16 mouse cellular contexts compared by ENCODE assay signal in genomic region chr3:69356078-69356665, GRCm38 (mm10). TPM values are rescaled to one million over a fixed set of nuclear protein-coding genes. Genes with fewer than 3 reads are reported as not detected.
DNase-seq lines count a peak whose midpoint lies in the region; ATAC-seq and TF ChIP-seq lines count a peak whose summit lies in the region.
"Had no signal": no experiment of that assay in that cellular context is flagged by ENCODE, and none has a peak within 500 bp of the region (broad histone marks: within the 10 kb centered on the region; RNA-seq: fewer than 3 reads in every experiment).

No protein-coding gene starts in this region.

- H3K36me3 ChIP-seq in midbrain, embryonic 13.5 days: no peaks in the 10 kb centered on the region
- H3K36me3 ChIP-seq in midbrain, embryonic 16.5 days (ENCODE audit: control insufficient read depth, insufficient read depth, low read length): no peaks in the 10 kb centered on the region
- H3K36me3 ChIP-seq in limb, embryonic 15.5 days: no peaks in the 10 kb centered on the region

- no peak overlapping the region for H3K9ac ChIP-seq in midbrain, embryonic 13.5 days (replicated peaks)
- H3K9ac ChIP-seq in midbrain, embryonic 16.5 days (ENCODE audit: low read depth, low read length): no peak overlapping the region
- no peak overlapping the region for H3K9ac ChIP-seq in limb, embryonic 15.5 days
- H3K9ac ChIP-seq: liver, postnatal 0 days had no signal

- H3K9me3 ChIP-seq in midbrain, embryonic 13.5 days: no peaks in the 10 kb centered on the region
- H3K9me3 ChIP-seq in midbrain, embryonic 16.5 days (replicated peaks; ENCODE audit: control insufficient read depth, low read length, poor library complexity, severe bottlenecking): no peaks in the 10 kb centered on the region
- no peaks in the 10 kb centered on the region for H3K9me3 ChIP-seq in limb, embryonic 15.5 days

- H3K27ac ChIP-seq in midbrain, embryonic 13.5 days: no peak overlapping the region
- no peak overlapping the region for H3K27ac ChIP-seq in midbrain, embryonic 16.5 days (ENCODE audit: low read length)
- H3K27ac ChIP-seq in limb, embryonic 15.5 days: peak overlapping the region; percentile 57
- H3K27ac ChIP-seq: gastrocnemius, adult 2 months had no signal

- H3K27me3 ChIP-seq in midbrain, embryonic 13.5 days: no peaks in the 10 kb centered on the region
- no peaks in the 10 kb centered on the region for H3K27me3 ChIP-seq in midbrain, embryonic 16.5 days (ENCODE audit: control insufficient read depth, insufficient read depth, low read depth, low read length)
- H3K27me3 ChIP-seq in Patski: no peaks in the 10 kb centered on the region
- H3K27me3 ChIP-seq in limb, embryonic 15.5 days: no peaks in the 10 kb centered on the region

- CTCF ChIA-PET in Patski (lab: Charles Lee): no interaction called here

- ATAC-seq in midbrain, embryonic 13.5 days: 0 out of 2 replicates have a peak, but pooled peaks have one; percentile 34
- no peak for ATAC-seq in midbrain, embryonic 16.5 days
- ATAC-seq in Patski: peak; percentile 68
- peak; percentile 71 for ATAC-seq in limb, embryonic 15.5 days (ENCODE audit: insufficient number of reproducible peaks, low FRiP score, low TSS enrichment, low read depth)
- ATAC-seq: intestine, embryonic 16.5 days; liver, postnatal 0 days had no signal

- in situ Hi-C loops in Patski (cut with MboI; ENCODE audit: low pct_unique_long_range_greater_than_20kb): no loop called here

- 0 out of 2 replicates have a peak, but pooled peaks cover 2% of the 10 kb centered on the region for H3K4me1 ChIP-seq in midbrain, embryonic 13.5 days (replicated peaks)
- H3K4me1 ChIP-seq in midbrain, embryonic 16.5 days (ENCODE audit: control insufficient read depth, insufficient read depth, low read length): no peaks in the 10 kb centered on the region; the same call in 1 of the 2 replicates
- peaks cover 24% of the 10 kb centered on the region for H3K4me1 ChIP-seq in limb, embryonic 15.5 days

- whole genome bisulfite sequencing in midbrain, embryonic 13.5 days: 80% methylated on average over 7 of the region's 7 CpGs
- WGBS in midbrain, embryonic 16.5 days: 78% methylated on average over 7 of the region's 7 CpGs
- 32% methylated on average over 7 of the region's 7 CpGs for WGBS in limb, embryonic 15.5 days

- DNase-seq in heart, adult 11 months: peak; percentile 54
- DNase-seq in heart, adult 8-10 months (ENCODE audit: low spot score): no peak
- DNase-seq in Patski (ENCODE audit: low read depth, low spot score): peak; percentile 42
- DNase-seq in adrenal gland, adult 8-10 months: no peak
- no peak for DNase-seq in left cerebral cortex, adult 9 months (ENCODE audit: low spot score in 2 of 2)
- DNase-seq: cerebellum, adult 11 months; gastrocnemius, adult 2 months; heart, postnatal 4 days; liver, postnatal 0 days; lung, postnatal 4 days; thymus, postnatal 25 days had no signal

- H3K4me2 ChIP-seq in midbrain, embryonic 13.5 days (replicated peaks): no peak overlapping the region
- H3K4me2 ChIP-seq in midbrain, embryonic 16.5 days (ENCODE audit: low read length): no peak overlapping the region
- H3K4me2 ChIP-seq in limb, embryonic 15.5 days: no peak overlapping the region
- H3K4me2 ChIP-seq: heart, embryonic 11.5 days had no signal

- no peak overlapping the region for H3K4me3 ChIP-seq in midbrain, embryonic 13.5 days (replicated peaks)
- H3K4me3 ChIP-seq in midbrain, embryonic 16.5 days (ENCODE audit: low read depth, low read length): no peak overlapping the region
- H3K4me3 ChIP-seq in limb, embryonic 15.5 days: no peak overlapping the region
- H3K4me3 ChIP-seq: gastrocnemius, adult 2 months had no signal

- TF ChIP-seq CTCF in Patski (IDR thresholded peaks at IDR 0.05): no peak

- POLR2A ChIA-PET in Patski (lab: Charles Lee): interaction anchor here (0.7 kb wide), 1 partner anchor 22 kb away, joined by 4 read pairs; no protein-coding TSS in a partner anchor

RNA-seq across cellular contexts. Expression of gene Ppm1l, which starts 39.5 kb away (rescaled TPM):
- total RNA-seq in heart, adult 8-10 months (2022): 10 to 100 TPM; 27.1 to 35.0 (median 31.1) TPM
- polyA plus RNA-seq in midbrain, embryonic 13.5 days (2015; fragmentation: Nextera tagmentation; extraction: Ambion mirVana): 20.9 and 23.8 TPM in 2 replicates
- polyA plus RNA-seq in midbrain, embryonic 16.5 days (2015; fragmentation: Nextera tagmentation; extraction: Ambion mirVana): 19.3 and 25.7 TPM in 2 replicates
- polyA plus RNA-seq in Patski (2021): 21.9 TPM
- 9.6 and 10.5 TPM in 2 replicates for polyA plus RNA-seq in limb, embryonic 15.5 days (2015; fragmentation: Nextera tagmentation; extraction: Ambion mirVana)
- 10 to 100 TPM; 15.4 to 22.2 (median 19.6) TPM for total RNA-seq in adrenal gland, adult 8-10 months (2022)

Comparison
In these comparisons a context has a peak if more than half of its experiments do, and no peak if none do; other contexts are left out.
1. DNase-seq: peak in heart, adult 11 months (single experiment) and Patski (single experiment); none in heart, adult 8-10 months (single experiment), adrenal gland, adult 8-10 months (single experiment) and left cerebral cortex, adult 9 months (0 of 2).